Mouse (Mus musculus): ENCODE data around the gene Xbp1.

- TF ChIP-seq POLR2A (IDR thresholded peaks at IDR 0.05; ENCODE audit: low read depth, low read length) (no peak), CTCF (IDR thresholded peaks at IDR 0.05; ENCODE audit: borderline replicate concordance, insufficient read depth, low read length) (no peak)
Measured at GRCm38 (mm10) chr11:5522798-5523415, 2.4 kb downstream of the Xbp1 start.
